Mouse (Mus musculus): ENCODE results near the gene Tsc1.

GRCm38 (mm10) chr2:28622521-28623124 lies 18.4 kb upstream of the Tsc1 start:
- TF ChIP-seq GATA1 (IDR thresholded peaks at IDR 0.05; ENCODE audit: borderline replicate concordance, low read length) = no peak
- no peak for TF ChIP-seq FLI1 (IDR thresholded peaks at IDR 0.05; ENCODE audit: low read length)

Data from megakaryocyte, embryonic 14.5 days (primary cell).